Mouse (Mus musculus) neutrophil, adult 65 days (primary cell): ENCODE measurements around the gene Ubap2. TPM values are rescaled to one million over a fixed set of nuclear protein-coding genes. Genes with fewer than 3 reads are reported as not detected.

Source experiments
- total RNA-seq: library from RNA; stranded (reverse); gene quantifications from 2 replicates; pipeline ENCODE4 v1.2.4, GENCODE M21; 2023

The Ubap2 gene
- 22.1 and 24.2 TPM in 2 replicates for total RNA-seq

GRCm38 (mm10) chr4:41274980-41275850 is at the start of gene Ubap2:
Ubap2 (minus strand) TSS chr4:41275144.

GRCm38 (mm10) chr4:41314141-41315129 is 39.5 kb upstream of the Ubap2 start, which contains the start of gene Dcaf12:
Dcaf12 (minus strand) TSS chr4:41314889.

Other genes starting within 250 kb of the Ubap2 start
- not detected in 2 replicates for gene Aqp7, start 227.0 kb downstream of the Ubap2 start, total RNA-seq
- not detected in 2 replicates for gene Aqp3, start 177.0 kb downstream of the Ubap2 start, total RNA-seq
- gene Nol6, start 150.7 kb downstream of the Ubap2 start, total RNA-seq, result 20.4 and 27.0 TPM in 2 replicates
- 41.8 and 42.2 TPM in 2 replicates for gene Ube2r2, start 139.4 kb downstream of the Ubap2 start, total RNA-seq
- gene Dcaf12, start 39.7 kb upstream of the Ubap2 start, total RNA-seq, result 47.9 and 50.3 TPM in 2 replicates
- 89.5 and 135 TPM in 2 replicates for gene Ubap1, start 73.9 kb upstream of the Ubap2 start, total RNA-seq
- gene Kif24, start 189.7 kb upstream of the Ubap2 start, total RNA-seq, result 5.8 and 10.5 TPM in 2 replicates
- 2.3 and 3.4 TPM in 2 replicates for gene Nudt2, start 190.0 kb upstream of the Ubap2 start, total RNA-seq
- not detected in 2 replicates for gene AI464131, start 227.9 kb upstream of the Ubap2 start, total RNA-seq
- gene 1110017D15Rik, start 242.2 kb upstream of the Ubap2 start, total RNA-seq, result not detected in 2 replicates